Mouse (Mus musculus) embryonic fibroblast, embryonic 13.5 days (primary cell): ENCODE data around the gene Hibadh.

Source experiments
- CTCF ChIP-seq: IDR thresholded peaks from 2 replicates; pipeline ENCODE4 v1.5.1; 2011; ENCODE audit warnings: mild to moderate bottlenecking, control low read depth, low read length, moderate library complexity, borderline replicate concordance; ENCODE audit not compliant: insufficient read depth
- POLR2A ChIP-seq: IDR thresholded peaks from 2 replicates; pipeline ENCODE4 v1.6.1; 2011; ENCODE audit warnings: low read depth, mild to moderate bottlenecking, control low read depth, low read length, moderate library complexity

DNA sequence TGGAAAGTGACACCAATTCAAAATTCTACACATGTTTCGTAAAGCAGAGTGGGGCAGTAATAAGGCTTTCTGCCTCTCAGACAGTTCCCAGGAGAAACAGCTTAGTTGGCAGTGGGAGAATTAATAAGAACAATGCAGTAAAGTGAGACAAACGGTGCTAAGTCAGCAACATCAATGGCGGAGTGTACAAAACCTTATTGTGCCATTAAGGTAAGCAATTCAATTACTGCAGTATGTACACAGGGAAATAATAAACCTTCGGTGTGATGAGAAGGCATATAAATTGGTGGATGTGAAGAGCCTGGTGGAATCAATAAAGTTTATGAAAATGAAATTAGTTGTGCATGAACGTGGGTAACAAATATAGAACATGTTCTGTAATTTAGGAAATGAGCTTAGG is 122.9 kb downstream of the Hibadh start:
- TF ChIP-seq CTCF (no peak), POLR2A (no peak)
